ENCODE assay signal across 18 mouse cellular contexts in genomic region chr12:21141691-21142300, GRCm38 (mm10).
DNase-seq lines count a peak whose midpoint lies in the region; TF ChIP-seq lines count a peak whose summit lies in the region.
"Had no signal": no experiment of that assay in that cellular context is flagged by ENCODE, and none has a peak within 500 bp of the region (broad histone marks: within the 10 kb centered on the region; RNA-seq: fewer than 3 reads in every experiment).

No protein-coding gene starts in this region.

- DNase-seq in layer of hippocampus, adult 2 months (ENCODE audit: low spot score in 2 of 2) = no peak
- no peak for DNase-seq in layer of hippocampus, postnatal 14 days (ENCODE audit: low spot score in 2 of 2)
- DNase-seq in cerebellum, adult 11 months = peak; percentile 74
- DNase-seq in cerebellum, adult 8-10 months = peak; percentile 78
- DNase-seq in kidney, adult 2 months = no peak
- no peak for DNase-seq in gastrocnemius, postnatal 10 days
- DNase-seq: adrenal gland, postnatal 36 days; gastrocnemius, postnatal 14 days; kidney, adult 8-10 months; lung, postnatal 10 days; thymus, adult 18-20 months had no signal

- TF ChIP-seq CTCF in layer of hippocampus, adult 2 months (conservative IDR thresholded peaks at IDR 0.05) = no peak
- TF ChIP-seq CTCF in cortical plate, adult 2 months (IDR thresholded peaks at IDR 0.05; ENCODE audit: extremely low read depth, insufficient read depth, low read length) = no peak
- TF ChIP-seq CTCF in kidney, adult 2 months (conservative IDR thresholded peaks at IDR 0.05; ENCODE audit: insufficient read depth, insufficient read length, low read depth, low read length) = no peak

- no peak overlapping the region for H3K4me3 ChIP-seq in layer of hippocampus, adult 2 months
- no peak overlapping the region for H3K4me3 ChIP-seq in cortical plate, adult 2 months (ENCODE audit: insufficient read depth, low read length)
- H3K4me3 ChIP-seq in kidney, adult 2 months (ENCODE audit: insufficient read depth, low read depth, low read length) = no peak overlapping the region
- H3K4me3 ChIP-seq: embryonic facial prominence, embryonic 10.5 days; megakaryocyte, embryonic 14.5 days; midbrain, embryonic 15.5 days; myocyte; stomach, embryonic 15.5 days had no signal

- peaks cover 15% of the 10 kb centered on the region for H3K4me1 ChIP-seq in cortical plate, adult 2 months (ENCODE audit: control insufficient read depth, insufficient read depth, low read length)
- peaks cover 2% of the 10 kb centered on the region; the same call in 1 of the 2 replicates for H3K4me1 ChIP-seq in kidney, adult 2 months (ENCODE audit: control insufficient read depth, insufficient read depth, low read length)

- no peak for TF ChIP-seq POLR2A in cortical plate, adult 2 months (IDR thresholded peaks at IDR 0.05; ENCODE audit: extremely low read depth, insufficient read depth, low read length)
- TF ChIP-seq POLR2A in kidney, adult 2 months (IDR thresholded peaks at IDR 0.05; ENCODE audit: low read depth, low read length) = no peak

- no peaks in the 10 kb centered on the region for H3K36me3 ChIP-seq in kidney, adult 2 months (ENCODE audit: control insufficient read depth, insufficient read depth, low read length)
- H3K36me3 ChIP-seq: midbrain, embryonic 15.5 days; stomach, embryonic 15.5 days had no signal

- WGBS in kidney, adult 2 months = 82% methylated on average over 5 of the region's 5 CpGs

- H3K27me3 ChIP-seq in kidney, adult 2 months (replicated peaks; ENCODE audit: control insufficient read depth, insufficient read depth, low read length) = no peaks in the 10 kb centered on the region
- H3K27me3 ChIP-seq: megakaryocyte, embryonic 14.5 days; midbrain, embryonic 15.5 days; stomach, embryonic 15.5 days had no signal

- peak overlapping the region; percentile 53; the same call in 1 of the 2 replicates for H3K27ac ChIP-seq in layer of hippocampus, adult 2 months
- H3K27ac ChIP-seq in cortical plate, adult 2 months (ENCODE audit: insufficient read depth, low read length) = peak overlapping the region; percentile 62
- no peak overlapping the region for H3K27ac ChIP-seq in kidney, adult 2 months (ENCODE audit: insufficient read depth, low read depth, low read length)
- H3K27ac ChIP-seq: embryonic facial prominence, embryonic 10.5 days; liver, embryonic 14.5 days; midbrain, embryonic 15.5 days; stomach, embryonic 15.5 days had no signal

Comparison
In these comparisons a context has a peak if more than half of its experiments do, and no peak if none do; other contexts are left out.
1. DNase-seq: peak in cerebellum, adult 11 months (single experiment) and cerebellum, adult 8-10 months (single experiment); none in layer of hippocampus, adult 2 months (0 of 2), layer of hippocampus, postnatal 14 days (0 of 2), kidney, adult 2 months (single experiment) and gastrocnemius, postnatal 10 days (single experiment).